Mouse (Mus musculus) left cerebral cortex, postnatal 14 days (tissue): ENCODE data around the gene Vmn1r189. TPM values are rescaled to one million over a fixed set of nuclear protein-coding genes. Genes with fewer than 3 reads are reported as not detected.
A peak's percentile ranks its signal among the peaks of the same experiment; 100 is the strongest.
"Not testable (repeated sequence)": the region's sequence is repeated elsewhere in the genome, so short reads cannot be mapped to it uniquely, and the experiment has no call there.

Experiments
- DNase-seq, 2 experiments: peaks; one replicate each; pipeline ENCODE4 v3.0.0; 2021 to 2022; ENCODE audit warnings: low spot score in 2 of 2, mixed read lengths in 1 of 2
- intact Hi-C: fragments of 180-260 bp; cut with DNase I; formaldehyde crosslinking; loops from one replicate; pipeline ENCODE4 v1.15.1; 2025
- long read RNA-seq, 2 experiments: library from polyadenylated mRNA; stranded (forward); transcript quantifications; one replicate each; pipeline ENCODE4 v2.0.0; 2021
- microRNA-seq, 2 experiments: library from miRNA; unstranded; fragments of <30 nt; microRNA quantifications; one replicate each; pipeline ENCODE4 v1.2.0; 2022
- total RNA-seq, 2 experiments: library from RNA; stranded (reverse); gene quantifications; 2 replicates each; pipeline ENCODE4 v1.2.3; 2021

Vmn1r189 gene
- not detected for total RNA-seq
- long read RNA-seq, experiment 1, result 0 reads
- long read RNA-seq, experiment 2, result 0 reads

- DNase-seq, intact Hi-C loops: not testable (repeated sequence)
These were observed at the start of gene Vmn1r189 for GRCm38 (mm10) chr13:22105724-22106123. Gene Vmn1r189, minus strand, starts transcription at chr13:22105824.

- DNase-seq, intact Hi-C loops: not testable (repeated sequence)
These were observed 31.1 kb upstream of the Vmn1r189 start for GRCm38 (mm10) chr13:22136495-22137293.

DNA sequence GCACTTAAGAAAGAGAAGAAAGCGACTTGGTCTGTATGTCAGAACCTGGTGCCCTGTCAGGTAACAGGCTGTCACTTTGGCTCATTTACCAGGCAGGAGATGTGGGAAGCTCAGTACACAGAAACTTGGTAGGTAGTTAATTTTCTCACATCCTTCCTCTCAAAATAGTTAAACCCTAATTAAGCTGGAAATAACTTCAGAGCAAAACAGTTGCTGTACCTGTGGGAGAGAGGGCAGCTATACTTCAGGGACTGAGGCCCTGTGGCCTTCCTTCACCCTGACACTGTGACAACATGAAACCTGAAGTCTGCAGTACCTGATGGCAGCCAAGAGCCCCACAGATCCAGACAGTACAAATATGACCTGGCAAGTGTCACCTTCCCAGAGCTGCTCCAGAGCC lies 21.5 kb downstream of the Vmn1r189 start, which contains the start of gene Vmn1r188:
Gene Vmn1r188 (plus strand): TSS at position 301 of the 400 bp plus-strand sequence.
- intact Hi-C loops, DNase-seq: not testable (repeated sequence)

GRCm38 (mm10) chr13:22063468-22063867 lies 42.2 kb downstream of the Vmn1r189 start:
- DNase-seq, result no peak
- intact Hi-C loops, result no loop called here

GRCm38 (mm10) chr13:22061422-22061821 lies 44.2 kb downstream of the Vmn1r189 start:
- DNase-seq, result no peak
- intact Hi-C loops, result no loop called here

GRCm38 (mm10) chr13:22053754-22054153 lies 51.9 kb downstream of the Vmn1r189 start:
- intact Hi-C loops, result no loop called here
- no peak for DNase-seq

GRCm38 (mm10) chr13:22051523-22051859 lies 54.1 kb downstream of the Vmn1r189 start:
- no peak for DNase-seq
- intact Hi-C loops, result no loop called here

- peak; percentile 85 to 91 for DNase-seq
- intact Hi-C loops, result no loop called here
These were observed 54.8 kb downstream of the Vmn1r189 start for GRCm38 (mm10) chr13:22050591-22051522.

Small RNA genes lying within 50 kb of the gene (microRNA-seq; reads per million reads assigned to microRNA genes)
- 0 reads per million in 2 experiments for gene Gm26300

Other genes with a start within 250 kb of the Vmn1r189 start
- gene Zfp184, start 160.7 kb downstream of the Vmn1r189 start, total RNA-seq, result 1 to 10 TPM; 2.8 to 4.0 TPM
- under 1 TPM in 1 of 2 experiments, not detected in 1; 0.23 TPM for gene Pom121l2, start 124.6 kb downstream of the Vmn1r189 start, total RNA-seq
- under 1 TPM in 1 of 2 experiments, not detected in 1; 0.19 TPM for gene Prss16, start 96.1 kb downstream of the Vmn1r189 start, total RNA-seq
- 10 to 100 TPM; 38.2 to 41.7 TPM for gene Hist1h2ah, start 70.3 kb downstream of the Vmn1r189 start, total RNA-seq
- 10 to 100 TPM; 21.5 to 26.9 TPM for gene Hist1h2bk, start 70.0 kb downstream of the Vmn1r189 start, total RNA-seq
- gene Hist1h4i, start 64.5 kb downstream of the Vmn1r189 start, total RNA-seq, result 10 to 100 TPM; 50.0 to 57.5 TPM
- gene Hist1h2ag, start 62.9 kb downstream of the Vmn1r189 start, total RNA-seq, result 10 to 100 TPM; 17.8 to 20.2 TPM
- 10 to 100 TPM; 15.5 to 16.7 TPM for gene Hist1h2bj, start 62.6 kb downstream of the Vmn1r189 start, total RNA-seq
- not detected for gene Vmn1r188, start 21.4 kb downstream of the Vmn1r189 start, total RNA-seq
- not detected for gene Vmn1r191, start 78.1 kb upstream of the Vmn1r189 start, total RNA-seq
- not detected for gene Vmn1r192, start 85.3 kb upstream of the Vmn1r189 start, total RNA-seq
- not detected for gene Vmn1r193, start 117.3 kb upstream of the Vmn1r189 start, total RNA-seq
- gene Vmn1r194, start 138.4 kb upstream of the Vmn1r189 start, total RNA-seq, result not detected
- gene Vmn1r195, start 164.7 kb upstream of the Vmn1r189 start, total RNA-seq, result not detected
- not detected for gene Vmn1r196, start 184.1 kb upstream of the Vmn1r189 start, total RNA-seq
- gene Vmn1r197, start 218.8 kb upstream of the Vmn1r189 start, total RNA-seq, result not detected
- gene Vmn1r198, start 244.5 kb upstream of the Vmn1r189 start, total RNA-seq, result not detected